Mouse (Mus musculus): ENCODE results near the gene Drd2. TPM values are rescaled to one million over a fixed set of nuclear protein-coding genes. Genes with fewer than 3 reads are reported as not detected.

Drd2 gene
- polyA plus RNA-seq (2015; fragmentation: Nextera tagmentation; extraction: Ambion mirVana): 0.05 TPM in 1 of 2 replicates, not detected in the other

GRCm38 (mm10) chr9:49340136-49341043 lies at the start of gene Drd2:
Gene Drd2, plus strand, starts transcription at chr9:49340627.
- DNase-seq (ENCODE audit: low spot score): peak; percentile 71
- H3K9ac ChIP-seq (ENCODE audit: low read length): no peak within 1 kb of the TSS
- H3K9me3 ChIP-seq (ENCODE audit: control insufficient read depth, low read length): no peaks in the 10 kb centered on the region
- H3K4me1 ChIP-seq (replicated peaks; ENCODE audit: control insufficient read depth, insufficient read depth): 0 out of 2 replicates have a peak, but pooled peaks cover 2% of the 10 kb centered on the region
- peaks cover 3% of the 10 kb centered on the region; the same call in 1 of the 2 replicates for H3K27me3 ChIP-seq (ENCODE audit: control insufficient read depth, insufficient read depth, low read length)
- 0 out of 2 replicates have a peak within 1 kb of the TSS, but pooled peaks have one; percentile 6 for H3K4me3 ChIP-seq (ENCODE audit: low read depth, low read length)
- no peak within 1 kb of the TSS for H3K27ac ChIP-seq (replicated peaks)
- no peaks in the 10 kb centered on the region for H3K36me3 ChIP-seq (ENCODE audit: control insufficient read depth, insufficient read depth, low read length)
- 2% methylated on average over 78 of the region's 84 CpGs for WGBS
- TF ChIP-seq EP300 (optimal IDR thresholded peaks at IDR 0.05) (no peak), CTCF (IDR thresholded peaks at IDR 0.05; ENCODE audit: low read depth) (no peak)
- H3K4me2 ChIP-seq (replicated peaks; ENCODE audit: low read depth): peak within 1 kb of the TSS; percentile 40
- ATAC-seq (ENCODE audit: low FRiP score, low TSS enrichment): peak; percentile 79

GRCm38 (mm10) chr9:49295101-49295500 lies 45.3 kb upstream of the Drd2 start:
- Histone ChIP-seq H3K27me3 (ENCODE audit: control insufficient read depth, insufficient read depth, low read length) (no peaks in the 10 kb centered on the region), H3K9ac (ENCODE audit: low read length) (no peak overlapping the region), H3K9me3 (ENCODE audit: control insufficient read depth, low read length) (no peaks in the 10 kb centered on the region), H3K4me2 (replicated peaks; ENCODE audit: low read depth) (no peak overlapping the region), H3K4me3 (ENCODE audit: low read depth, low read length) (no peak overlapping the region), H3K4me1 (replicated peaks; ENCODE audit: control insufficient read depth, insufficient read depth) (no peaks in the 10 kb centered on the region), H3K36me3 (ENCODE audit: control insufficient read depth, insufficient read depth, low read length) (no peaks in the 10 kb centered on the region), H3K27ac (replicated peaks) (no peak overlapping the region)
- WGBS: 71% methylated on average over 1 of the region's 1 CpGs
- DNase-seq (ENCODE audit: low spot score) (no peak), ATAC-seq (ENCODE audit: low FRiP score, low TSS enrichment) (no peak)
- TF ChIP-seq EP300 (optimal IDR thresholded peaks at IDR 0.05) (no peak), CTCF (IDR thresholded peaks at IDR 0.05; ENCODE audit: low read depth) (no peak)

GRCm38 (mm10) chr9:49307576-49307975 lies 32.9 kb upstream of the Drd2 start:
- no peak for DNase-seq (ENCODE audit: low spot score)
- no peak for TF ChIP-seq EP300 (optimal IDR thresholded peaks at IDR 0.05)
- no peak overlapping the region for H3K9ac ChIP-seq (ENCODE audit: low read length)

GRCm38 (mm10) chr9:49310821-49311220 lies 29.6 kb upstream of the Drd2 start:
- no peaks in the 10 kb centered on the region for H3K4me1 ChIP-seq (replicated peaks; ENCODE audit: control insufficient read depth, insufficient read depth)
- H3K27me3 ChIP-seq (ENCODE audit: control insufficient read depth, insufficient read depth, low read length): no peaks in the 10 kb centered on the region
- no peak overlapping the region for H3K4me2 ChIP-seq (replicated peaks; ENCODE audit: low read depth)
- WGBS: 38% methylated on average over 4 of the region's 4 CpGs
- no peak overlapping the region for H3K9ac ChIP-seq (ENCODE audit: low read length)
- DNase-seq (ENCODE audit: low spot score) (no peak), ATAC-seq (ENCODE audit: low FRiP score, low TSS enrichment) (no peak)
- H3K4me3 ChIP-seq (ENCODE audit: low read depth, low read length): no peak overlapping the region
- H3K9me3 ChIP-seq (ENCODE audit: control insufficient read depth, low read length): no peaks in the 10 kb centered on the region
- no peak for TF ChIP-seq EP300 (optimal IDR thresholded peaks at IDR 0.05)
- H3K36me3 ChIP-seq (ENCODE audit: control insufficient read depth, insufficient read depth, low read length): no peaks in the 10 kb centered on the region
- H3K27ac ChIP-seq (replicated peaks): no peak overlapping the region

More at GRCm38 (mm10) chr9:49307576-49307975, 32.9 kb upstream of the Drd2 start:
- WGBS: 59% methylated on average over 3 of the region's 3 CpGs
- Histone ChIP-seq H3K27me3 (ENCODE audit: control insufficient read depth, insufficient read depth, low read length) (no peaks in the 10 kb centered on the region), H3K36me3 (ENCODE audit: control insufficient read depth, insufficient read depth, low read length) (no peaks in the 10 kb centered on the region), H3K4me3 (ENCODE audit: low read depth, low read length) (no peak overlapping the region), H3K9me3 (ENCODE audit: control insufficient read depth, low read length) (no peaks in the 10 kb centered on the region), H3K4me1 (replicated peaks; ENCODE audit: control insufficient read depth, insufficient read depth) (no peaks in the 10 kb centered on the region), H3K4me2 (replicated peaks; ENCODE audit: low read depth) (no peak overlapping the region), H3K27ac (replicated peaks) (no peak overlapping the region)
- ATAC-seq (ENCODE audit: low FRiP score, low TSS enrichment): no peak

GRCm38 (mm10) chr9:49318638-49319037 lies 21.8 kb upstream of the Drd2 start:
- ATAC-seq (ENCODE audit: low FRiP score, low TSS enrichment) (no peak), DNase-seq (ENCODE audit: low spot score) (no peak)
- H3K4me1 ChIP-seq (replicated peaks; ENCODE audit: control insufficient read depth, insufficient read depth): no peaks in the 10 kb centered on the region
- no peaks in the 10 kb centered on the region for H3K27me3 ChIP-seq (ENCODE audit: control insufficient read depth, insufficient read depth, low read length)
- TF ChIP-seq CTCF (IDR thresholded peaks at IDR 0.05; ENCODE audit: low read depth) (no peak), EP300 (optimal IDR thresholded peaks at IDR 0.05) (no peak)
- H3K9ac ChIP-seq (ENCODE audit: low read length): no peak overlapping the region
- no peak overlapping the region for H3K4me3 ChIP-seq (ENCODE audit: low read depth, low read length)
- no peak overlapping the region for H3K4me2 ChIP-seq (replicated peaks; ENCODE audit: low read depth)
- no peaks in the 10 kb centered on the region for H3K36me3 ChIP-seq (ENCODE audit: control insufficient read depth, insufficient read depth, low read length)
- H3K27ac ChIP-seq (replicated peaks): no peak overlapping the region
- no peaks in the 10 kb centered on the region for H3K9me3 ChIP-seq (ENCODE audit: control insufficient read depth, low read length)

- H3K4me3 ChIP-seq (ENCODE audit: low read depth, low read length): no peak overlapping the region
Observed at GRCm38 (mm10) chr9:49341044-49341365, 578 bp downstream of the Drd2 start.

More at GRCm38 (mm10) chr9:49341044-49341365, 578 bp downstream of the Drd2 start:
- Histone ChIP-seq H3K36me3 (ENCODE audit: control insufficient read depth, insufficient read depth, low read length) (no peaks in the 10 kb centered on the region), H3K9me3 (ENCODE audit: control insufficient read depth, low read length) (no peaks in the 10 kb centered on the region), H3K27me3 (ENCODE audit: control insufficient read depth, insufficient read depth, low read length) (peaks cover 3% of the 10 kb centered on the region; the same call in 1 of the 2 replicates), H3K4me2 (replicated peaks; ENCODE audit: low read depth) (no peak overlapping the region), H3K27ac (replicated peaks) (no peak overlapping the region), H3K9ac (ENCODE audit: low read length) (no peak overlapping the region), H3K4me1 (replicated peaks; ENCODE audit: control insufficient read depth, insufficient read depth) (0 out of 2 replicates have a peak, but pooled peaks cover 2% of the 10 kb centered on the region)
- ATAC-seq (ENCODE audit: low FRiP score, low TSS enrichment): no peak
- TF ChIP-seq CTCF (IDR thresholded peaks at IDR 0.05; ENCODE audit: low read depth): no peak
- no peak for TF ChIP-seq EP300 (optimal IDR thresholded peaks at IDR 0.05)
- peak; percentile 60 for DNase-seq (ENCODE audit: low spot score)
- 1% methylated on average over 10 of the region's 10 CpGs for WGBS

Data from stomach, postnatal 0 days (tissue).